Mouse (Mus musculus): Measurements from ENCODE around the gene Ogfod3. TPM values are rescaled to one million over a fixed set of nuclear protein-coding genes. Genes with fewer than 3 reads are reported as not detected.

The Ogfod3 gene
- polyA plus RNA-seq, 1 experiment: 5.9 TPM

- H3K4me1 ChIP-seq (ENCODE audit: control insufficient read depth, insufficient read depth, insufficient read length): no peaks in the 10 kb centered on the region
- no peaks in the 10 kb centered on the region for H3K27me3 ChIP-seq (ENCODE audit: control insufficient read depth, insufficient read depth, low read length)
- no peaks in the 10 kb centered on the region; the same call in 1 of the 2 replicates for H3K36me3 ChIP-seq (ENCODE audit: control insufficient read depth, insufficient read depth, low read length)
- TF ChIP-seq CTCF (IDR thresholded peaks at IDR 0.05; ENCODE audit: extremely low read depth, insufficient read depth, insufficient read length, insufficient replicate concordance) (peak; percentile 82; the same call in 1 of the 2 replicates), POLR2A (IDR thresholded peaks at IDR 0.05; ENCODE audit: low read depth, low read length) (no peak)
- DNase-seq (ENCODE audit: low read depth in 1 of 2, low spot score in 2 of 2): peak; percentile 18 to 31
- H3K4me3 ChIP-seq (ENCODE audit: extremely low read depth, insufficient read depth, insufficient read length): no peak overlapping the region
- H3K27ac ChIP-seq (ENCODE audit: insufficient read depth, low read length): no peak overlapping the region
- 72% methylated on average over 12 of the region's 12 CpGs for whole genome bisulfite sequencing
These were observed 27.9 kb downstream of the Ogfod3 start for GRCm38 (mm10) chr11:121176285-121177270.

GRCm38 (mm10) chr11:121174234-121174633, 30.3 kb downstream of the Ogfod3 start:
- H3K27me3 ChIP-seq (ENCODE audit: control insufficient read depth, insufficient read depth, low read length): no peaks in the 10 kb centered on the region
- DNase-seq (ENCODE audit: low read depth in 1 of 2, low spot score in 2 of 2): no peak
- H3K4me3 ChIP-seq (ENCODE audit: extremely low read depth, insufficient read depth, insufficient read length): no peak overlapping the region
- TF ChIP-seq POLR2A (IDR thresholded peaks at IDR 0.05; ENCODE audit: low read depth, low read length) (no peak), CTCF (IDR thresholded peaks at IDR 0.05; ENCODE audit: extremely low read depth, insufficient read depth, insufficient read length, insufficient replicate concordance) (no peak)
- H3K27ac ChIP-seq (ENCODE audit: insufficient read depth, low read length): no peak overlapping the region
- 78% methylated on average over 3 of the region's 3 CpGs for WGBS
- H3K4me1 ChIP-seq (ENCODE audit: control insufficient read depth, insufficient read depth, insufficient read length): no peaks in the 10 kb centered on the region
- H3K36me3 ChIP-seq (ENCODE audit: control insufficient read depth, insufficient read depth, low read length): no peaks in the 10 kb centered on the region

DNA sequence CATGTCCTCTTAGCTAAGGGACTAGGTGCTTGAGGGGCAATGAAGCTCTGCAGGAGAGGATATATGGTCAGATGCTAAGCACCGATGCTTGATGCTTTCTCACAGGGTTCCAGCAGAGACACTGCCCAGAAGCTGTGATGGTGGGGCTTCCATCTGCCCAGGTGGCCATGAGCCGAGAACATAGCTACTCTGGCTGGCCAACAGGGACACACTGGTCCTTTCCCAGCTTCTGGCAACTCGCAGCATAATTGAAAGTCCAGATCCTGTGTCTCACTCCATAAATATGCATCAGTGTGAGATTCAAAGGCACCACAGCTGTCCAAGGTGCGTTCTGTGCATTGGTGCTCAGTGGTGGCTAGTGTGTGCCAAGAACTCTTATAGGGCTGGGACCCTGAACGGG, 31.3 kb downstream of the Ogfod3 start:
- Histone ChIP-seq H3K27me3 (ENCODE audit: control insufficient read depth, insufficient read depth, low read length) (no peaks in the 10 kb centered on the region), H3K4me3 (ENCODE audit: extremely low read depth, insufficient read depth, insufficient read length) (no peak overlapping the region), H3K27ac (ENCODE audit: insufficient read depth, low read length) (no peak overlapping the region), H3K4me1 (ENCODE audit: control insufficient read depth, insufficient read depth, insufficient read length) (no peaks in the 10 kb centered on the region), H3K36me3 (ENCODE audit: control insufficient read depth, insufficient read depth, low read length) (no peaks in the 10 kb centered on the region)
- no peak for DNase-seq (ENCODE audit: low read depth in 1 of 2, low spot score in 2 of 2)
- WGBS: 80% methylated on average over 5 of the region's 5 CpGs
- no peak for TF ChIP-seq CTCF (IDR thresholded peaks at IDR 0.05; ENCODE audit: extremely low read depth, insufficient read depth, insufficient read length, insufficient replicate concordance)
- TF ChIP-seq POLR2A (IDR thresholded peaks at IDR 0.05; ENCODE audit: low read depth, low read length): no peak

- H3K36me3 ChIP-seq (ENCODE audit: control insufficient read depth, insufficient read depth, low read length): no peaks in the 10 kb centered on the region
- TF ChIP-seq POLR2A (IDR thresholded peaks at IDR 0.05; ENCODE audit: low read depth, low read length): no peak
- TF ChIP-seq CTCF (IDR thresholded peaks at IDR 0.05; ENCODE audit: extremely low read depth, insufficient read depth, insufficient read length, insufficient replicate concordance): no peak
- WGBS: 90% methylated on average over 4 of the region's 4 CpGs
- H3K4me1 ChIP-seq (ENCODE audit: control insufficient read depth, insufficient read depth, insufficient read length): no peaks in the 10 kb centered on the region
- no peak for DNase-seq (ENCODE audit: low read depth in 1 of 2, low spot score in 2 of 2)
- H3K4me3 ChIP-seq (ENCODE audit: extremely low read depth, insufficient read depth, insufficient read length): no peak overlapping the region
- no peak overlapping the region for H3K27ac ChIP-seq (ENCODE audit: insufficient read depth, low read length)
- no peaks in the 10 kb centered on the region for H3K27me3 ChIP-seq (ENCODE audit: control insufficient read depth, insufficient read depth, low read length)
These were observed 40.8 kb downstream of the Ogfod3 start for GRCm38 (mm10) chr11:121163751-121164150.

GRCm38 (mm10) chr11:121160636-121161346, 43.7 kb downstream of the Ogfod3 start:
- H3K27me3 ChIP-seq (ENCODE audit: control insufficient read depth, insufficient read depth, low read length): 0 out of 2 replicates have a peak, but pooled peaks cover 2% of the 10 kb centered on the region
- TF ChIP-seq POLR2A (IDR thresholded peaks at IDR 0.05; ENCODE audit: low read depth, low read length) (no peak), CTCF (IDR thresholded peaks at IDR 0.05; ENCODE audit: extremely low read depth, insufficient read depth, insufficient read length, insufficient replicate concordance) (no peak)
- H3K27ac ChIP-seq (ENCODE audit: insufficient read depth, low read length): no peak overlapping the region
- no peak overlapping the region for H3K4me3 ChIP-seq (ENCODE audit: extremely low read depth, insufficient read depth, insufficient read length)
- 91% methylated on average over 26 of the region's 26 CpGs for WGBS
- H3K36me3 ChIP-seq (ENCODE audit: control insufficient read depth, insufficient read depth, low read length): no peaks in the 10 kb centered on the region
- H3K4me1 ChIP-seq (ENCODE audit: control insufficient read depth, insufficient read depth, insufficient read length): no peaks in the 10 kb centered on the region
- DNase-seq (ENCODE audit: low read depth in 1 of 2, low spot score in 2 of 2): no peak

GRCm38 (mm10) chr11:121159971-121160370, 44.5 kb downstream of the Ogfod3 start, which contains the start of gene Uts2r:
TSS of gene Uts2r (plus strand) at chr11:121160271.
- H3K4me3 ChIP-seq (ENCODE audit: extremely low read depth, insufficient read depth, insufficient read length): no peak within 1 kb of the TSS
- 91% methylated on average over 5 of the region's 5 CpGs for WGBS
- TF ChIP-seq POLR2A (IDR thresholded peaks at IDR 0.05; ENCODE audit: low read depth, low read length): no peak
- TF ChIP-seq CTCF (IDR thresholded peaks at IDR 0.05; ENCODE audit: extremely low read depth, insufficient read depth, insufficient read length, insufficient replicate concordance): no peak
- 0 out of 2 replicates have a peak, but pooled peaks cover 2% of the 10 kb centered on the region for H3K27me3 ChIP-seq (ENCODE audit: control insufficient read depth, insufficient read depth, low read length)
- no peak within 1 kb of the TSS for H3K27ac ChIP-seq (ENCODE audit: insufficient read depth, low read length)
- H3K4me1 ChIP-seq (ENCODE audit: control insufficient read depth, insufficient read depth, insufficient read length): no peaks in the 10 kb centered on the region
- no peak for DNase-seq (ENCODE audit: low read depth in 1 of 2, low spot score in 2 of 2)
- H3K36me3 ChIP-seq (ENCODE audit: control insufficient read depth, insufficient read depth, low read length): no peaks in the 10 kb centered on the region
